Mouse (Mus musculus): ENCODE data around the gene Celsr1. TPM values are rescaled to one million over a fixed set of nuclear protein-coding genes. Genes with fewer than 3 reads are reported as not detected.

Celsr1 gene
- polyA plus RNA-seq, 1 experiment, result 40.0 TPM

- 24% methylated on average over 14 of the region's 14 CpGs for WGBS
Measured at GRCm38 (mm10) chr15:86066836-86067580, 33.4 kb upstream of the Celsr1 start.

GRCm38 (mm10) chr15:86065367-86065766 is 31.8 kb upstream of the Celsr1 start:
- Histone ChIP-seq H3K27ac (ENCODE audit: control insufficient read depth, insufficient read depth, low read length) (peak overlapping the region; percentile 48), H3K27me3 (ENCODE audit: control insufficient read depth, insufficient read depth, low read length) (no peaks in the 10 kb centered on the region), H3K4me1 (replicated peaks; ENCODE audit: control insufficient read depth, insufficient read depth, low read length) (peaks cover 92% of the 10 kb centered on the region), H3K4me3 (ENCODE audit: control insufficient read depth, insufficient read depth, low read length) (no peak overlapping the region), H3K36me3 (ENCODE audit: control insufficient read depth, insufficient read depth, low read length) (no peaks in the 10 kb centered on the region)
- 51% methylated on average over 4 of the region's 4 CpGs for WGBS
- DNase-seq, result no peak
- TF ChIP-seq POLR2A (IDR thresholded peaks at IDR 0.05; ENCODE audit: control insufficient read depth, extremely low read depth, insufficient read depth, low read length, poor library complexity) (no peak), CTCF (IDR thresholded peaks at IDR 0.05; ENCODE audit: borderline replicate concordance, control insufficient read depth, extremely low read depth, insufficient read depth, low read length, poor library complexity) (no peak)

More at GRCm38 (mm10) chr15:86066836-86067580, 33.4 kb upstream of the Celsr1 start:
- Histone ChIP-seq H3K36me3 (ENCODE audit: control insufficient read depth, insufficient read depth, low read length) (no peaks in the 10 kb centered on the region), H3K27ac (ENCODE audit: control insufficient read depth, insufficient read depth, low read length) (peak overlapping the region; percentile 82), H3K4me3 (ENCODE audit: control insufficient read depth, insufficient read depth, low read length) (no peak overlapping the region), H3K4me1 (replicated peaks; ENCODE audit: control insufficient read depth, insufficient read depth, low read length) (peaks cover 91% of the 10 kb centered on the region), H3K27me3 (ENCODE audit: control insufficient read depth, insufficient read depth, low read length) (no peaks in the 10 kb centered on the region)
- DNase-seq, result no peak
- TF ChIP-seq CTCF (IDR thresholded peaks at IDR 0.05; ENCODE audit: borderline replicate concordance, control insufficient read depth, extremely low read depth, insufficient read depth, low read length, poor library complexity) (no peak), POLR2A (IDR thresholded peaks at IDR 0.05; ENCODE audit: control insufficient read depth, extremely low read depth, insufficient read depth, low read length, poor library complexity) (no peak)

GRCm38 (mm10) chr15:86064850-86065229 is 31.3 kb upstream of the Celsr1 start:
- DNase-seq, result no peak
- Histone ChIP-seq H3K27ac (ENCODE audit: control insufficient read depth, insufficient read depth, low read length) (peak overlapping the region; percentile 48; the same call in 1 of the 2 replicates), H3K36me3 (ENCODE audit: control insufficient read depth, insufficient read depth, low read length) (no peaks in the 10 kb centered on the region), H3K27me3 (ENCODE audit: control insufficient read depth, insufficient read depth, low read length) (no peaks in the 10 kb centered on the region), H3K4me3 (ENCODE audit: control insufficient read depth, insufficient read depth, low read length) (no peak overlapping the region), H3K4me1 (replicated peaks; ENCODE audit: control insufficient read depth, insufficient read depth, low read length) (peaks cover 92% of the 10 kb centered on the region)
- 3% methylated on average over 3 of the region's 3 CpGs for whole genome bisulfite sequencing
- TF ChIP-seq POLR2A (IDR thresholded peaks at IDR 0.05; ENCODE audit: control insufficient read depth, extremely low read depth, insufficient read depth, low read length, poor library complexity), result no peak
- TF ChIP-seq CTCF (IDR thresholded peaks at IDR 0.05; ENCODE audit: borderline replicate concordance, control insufficient read depth, extremely low read depth, insufficient read depth, low read length, poor library complexity), result no peak

GRCm38 (mm10) chr15:86064191-86064849 is 30.7 kb upstream of the Celsr1 start:
- Histone ChIP-seq H3K36me3 (ENCODE audit: control insufficient read depth, insufficient read depth, low read length) (no peaks in the 10 kb centered on the region), H3K27ac (ENCODE audit: control insufficient read depth, insufficient read depth, low read length) (peak overlapping the region; percentile 41), H3K4me3 (ENCODE audit: control insufficient read depth, insufficient read depth, low read length) (no peak overlapping the region), H3K4me1 (replicated peaks; ENCODE audit: control insufficient read depth, insufficient read depth, low read length) (peaks cover 92% of the 10 kb centered on the region), H3K27me3 (ENCODE audit: control insufficient read depth, insufficient read depth, low read length) (no peaks in the 10 kb centered on the region)
- WGBS, result 34% methylated on average over 8 of the region's 8 CpGs
- no peak for TF ChIP-seq CTCF (IDR thresholded peaks at IDR 0.05; ENCODE audit: borderline replicate concordance, control insufficient read depth, extremely low read depth, insufficient read depth, low read length, poor library complexity)
- no peak for TF ChIP-seq POLR2A (IDR thresholded peaks at IDR 0.05; ENCODE audit: control insufficient read depth, extremely low read depth, insufficient read depth, low read length, poor library complexity)
- no peak for DNase-seq

GRCm38 (mm10) chr15:86061848-86062481 is 28.4 kb upstream of the Celsr1 start:
- Histone ChIP-seq H3K27ac (ENCODE audit: control insufficient read depth, insufficient read depth, low read length) (no peak overlapping the region; the same call in 1 of the 2 replicates), H3K27me3 (ENCODE audit: control insufficient read depth, insufficient read depth, low read length) (no peaks in the 10 kb centered on the region), H3K4me1 (replicated peaks; ENCODE audit: control insufficient read depth, insufficient read depth, low read length) (peaks cover 75% of the 10 kb centered on the region), H3K36me3 (ENCODE audit: control insufficient read depth, insufficient read depth, low read length) (no peaks in the 10 kb centered on the region), H3K4me3 (ENCODE audit: control insufficient read depth, insufficient read depth, low read length) (no peak overlapping the region)
- WGBS, result 26% methylated on average over 6 of the region's 6 CpGs
- TF ChIP-seq CTCF (IDR thresholded peaks at IDR 0.05; ENCODE audit: borderline replicate concordance, control insufficient read depth, extremely low read depth, insufficient read depth, low read length, poor library complexity), result no peak
- no peak for TF ChIP-seq POLR2A (IDR thresholded peaks at IDR 0.05; ENCODE audit: control insufficient read depth, extremely low read depth, insufficient read depth, low read length, poor library complexity)
- DNase-seq, result no peak

- WGBS, result 85% methylated on average over 7 of the region's 7 CpGs
- no peak for TF ChIP-seq POLR2A (IDR thresholded peaks at IDR 0.05; ENCODE audit: control insufficient read depth, extremely low read depth, insufficient read depth, low read length, poor library complexity)
- TF ChIP-seq CTCF (IDR thresholded peaks at IDR 0.05; ENCODE audit: borderline replicate concordance, control insufficient read depth, extremely low read depth, insufficient read depth, low read length, poor library complexity), result no peak
- Histone ChIP-seq H3K27me3 (ENCODE audit: control insufficient read depth, insufficient read depth, low read length) (no peaks in the 10 kb centered on the region), H3K36me3 (ENCODE audit: control insufficient read depth, insufficient read depth, low read length) (no peaks in the 10 kb centered on the region), H3K4me1 (replicated peaks; ENCODE audit: control insufficient read depth, insufficient read depth, low read length) (peaks cover 68% of the 10 kb centered on the region), H3K27ac (ENCODE audit: control insufficient read depth, insufficient read depth, low read length) (no peak overlapping the region), H3K4me3 (ENCODE audit: control insufficient read depth, insufficient read depth, low read length) (no peak overlapping the region)
- DNase-seq, result no peak
Measured at GRCm38 (mm10) chr15:86061221-86061620, 27.6 kb upstream of the Celsr1 start.
